Mouse (Mus musculus): Measurements from ENCODE around the gene Zeb2.
"Not testable (repeated sequence)": the region's sequence is repeated elsewhere in the genome, so short reads cannot be mapped to it uniquely, and the experiment has no call there.

Gene Zeb2

GRCm38 (mm10) chr2:45111571-45111970, 5.6 kb downstream of the Zeb2 start:
- not testable (repeated sequence) for DNase-seq

GRCm38 (mm10) chr2:45110757-45111411, 6.3 kb downstream of the Zeb2 start:
- DNase-seq, result peak; percentile 38

DNA sequence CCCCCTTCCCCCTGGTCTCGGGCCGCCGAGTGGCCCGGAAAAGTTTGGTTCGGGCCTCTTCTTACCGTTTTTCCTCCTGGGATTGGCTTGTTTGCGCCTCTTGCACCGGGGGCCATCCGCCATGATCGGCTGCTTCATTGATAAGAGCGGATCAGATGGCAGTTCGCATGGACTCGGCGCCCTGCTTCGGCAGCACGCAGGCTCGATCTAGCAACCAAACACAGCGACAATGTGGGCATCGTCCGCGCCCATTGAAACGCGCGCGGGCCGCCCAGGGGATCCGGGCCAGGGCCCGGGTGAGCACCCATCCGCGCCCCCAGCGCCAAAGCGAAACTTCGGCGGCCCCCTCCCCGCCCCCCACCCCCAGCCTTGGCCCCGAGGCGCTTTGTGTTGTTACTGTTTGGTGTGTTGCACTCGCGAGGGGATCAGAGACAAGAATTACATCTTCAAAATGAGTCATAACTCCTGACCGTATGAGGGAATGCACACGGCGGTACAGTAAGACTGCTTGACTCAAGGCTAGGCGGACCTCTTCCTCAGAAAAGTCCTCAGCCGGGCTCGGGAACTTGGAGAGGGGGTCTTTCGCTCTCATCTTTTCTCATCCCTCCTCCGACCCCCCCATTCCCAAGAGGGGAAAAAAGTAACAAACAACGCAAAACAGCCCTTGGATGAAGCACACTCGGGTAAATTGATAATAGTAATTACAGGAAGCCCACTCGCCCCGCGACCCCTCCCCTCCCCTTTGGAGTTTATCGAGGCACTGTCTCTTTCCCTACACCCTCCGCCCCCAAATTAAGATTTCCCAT, 7.0 kb downstream of the Zeb2 start:
- DNase-seq, result peak; percentile 58

GRCm38 (mm10) chr2:45109161-45109950, 7.8 kb downstream of the Zeb2 start:
- peak; percentile 21 for DNase-seq

- DNase-seq, result peak; percentile 32
Observed at GRCm38 (mm10) chr2:45108521-45109091, 8.6 kb downstream of the Zeb2 start.

- no peak for DNase-seq
Observed at GRCm38 (mm10) chr2:45107555-45107954, 9.6 kb downstream of the Zeb2 start.

GRCm38 (mm10) chr2:45105922-45106851, 11.0 kb downstream of the Zeb2 start:
- no peak for DNase-seq

GRCm38 (mm10) chr2:45105281-45105721, 11.9 kb downstream of the Zeb2 start:
- no peak for DNase-seq

DNA sequence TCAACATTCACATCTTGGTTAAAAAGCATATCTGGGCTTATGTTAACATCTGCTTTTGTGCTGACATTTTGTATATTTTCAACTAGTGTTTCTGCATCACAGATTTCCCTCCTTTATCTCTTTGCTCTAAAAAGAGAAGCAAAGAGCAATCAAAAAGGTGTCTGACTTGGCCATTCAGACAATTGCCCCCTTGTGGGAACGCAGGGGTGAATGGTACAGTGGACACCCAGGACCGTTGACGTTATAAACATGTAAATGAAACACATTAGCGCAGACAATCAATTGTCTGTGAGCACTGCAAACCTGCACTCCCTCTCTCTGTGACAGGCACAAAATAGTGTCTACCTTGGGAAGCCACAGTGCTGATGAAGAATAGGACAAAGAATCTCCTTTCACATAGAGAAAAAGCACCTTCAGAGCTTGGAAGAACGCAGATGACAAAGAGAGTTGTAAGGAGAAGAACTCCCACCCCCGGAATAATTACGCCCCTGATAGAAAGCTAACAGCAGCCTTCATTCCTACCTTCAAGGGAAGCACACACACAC, 12.6 kb downstream of the Zeb2 start:
- no peak for DNase-seq

DNA sequence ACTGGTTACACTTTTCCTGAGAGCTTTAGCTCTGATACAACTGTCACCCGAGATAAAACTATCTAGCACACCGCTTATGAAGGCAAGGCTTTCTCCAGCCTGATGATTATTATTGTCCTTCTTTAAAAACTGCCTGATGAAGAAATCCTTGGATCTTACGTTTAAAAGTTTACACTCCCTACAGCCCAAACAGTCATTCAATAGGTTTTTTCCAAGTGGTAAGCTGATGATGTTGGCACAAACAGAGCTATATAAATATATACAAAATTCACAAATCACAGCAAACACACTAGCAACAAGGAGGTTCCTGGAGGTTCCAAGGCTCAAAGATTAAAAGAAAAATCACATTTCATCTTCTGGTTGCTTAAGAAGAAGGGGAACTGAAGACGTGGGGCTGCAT, 13.1 kb downstream of the Zeb2 start:
- no peak for DNase-seq

DNA sequence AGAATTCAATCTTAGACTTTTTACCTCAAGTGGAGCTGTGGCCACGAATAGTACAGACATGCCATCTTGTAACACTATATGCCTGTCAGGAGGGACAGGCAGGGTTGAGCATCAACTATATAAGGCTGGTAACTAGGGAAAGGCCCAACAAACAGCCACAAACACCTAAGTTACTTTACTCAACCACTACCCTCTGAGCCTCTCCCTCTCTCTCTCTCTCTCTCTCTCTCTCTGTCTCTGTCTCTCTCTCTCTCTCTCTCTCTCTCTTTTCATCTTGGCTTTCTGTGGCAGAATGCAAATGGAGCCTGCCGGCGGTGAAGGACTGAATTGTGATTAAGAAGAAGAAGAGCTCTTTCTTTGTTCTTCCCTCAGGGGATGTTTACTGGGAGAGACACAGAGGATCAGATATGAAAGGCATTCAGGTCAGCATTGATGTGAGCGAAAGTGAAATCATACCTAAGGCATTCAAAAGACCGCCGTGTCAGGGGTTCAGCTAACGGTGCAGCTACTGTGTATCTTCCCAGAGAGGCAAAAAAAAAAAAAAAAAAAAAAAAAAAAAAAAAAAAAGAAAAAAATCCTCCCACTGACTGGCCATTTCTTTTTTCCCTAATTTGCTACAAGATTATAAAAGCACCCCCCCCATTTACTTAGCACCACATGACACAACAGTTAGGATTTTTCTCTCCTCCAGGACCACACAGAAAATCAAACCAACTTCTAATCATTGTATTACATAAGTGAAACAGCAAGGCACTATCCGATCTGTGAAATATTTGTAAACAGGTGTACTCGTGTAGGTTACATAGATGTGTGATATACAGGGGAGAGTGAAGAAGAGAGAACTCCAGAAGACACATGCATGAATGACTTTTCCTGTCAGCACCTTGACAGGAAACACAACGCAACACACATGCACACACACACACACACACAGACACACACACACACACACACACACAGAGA, 13.9 kb downstream of the Zeb2 start:
- DNase-seq, result no peak

DNA sequence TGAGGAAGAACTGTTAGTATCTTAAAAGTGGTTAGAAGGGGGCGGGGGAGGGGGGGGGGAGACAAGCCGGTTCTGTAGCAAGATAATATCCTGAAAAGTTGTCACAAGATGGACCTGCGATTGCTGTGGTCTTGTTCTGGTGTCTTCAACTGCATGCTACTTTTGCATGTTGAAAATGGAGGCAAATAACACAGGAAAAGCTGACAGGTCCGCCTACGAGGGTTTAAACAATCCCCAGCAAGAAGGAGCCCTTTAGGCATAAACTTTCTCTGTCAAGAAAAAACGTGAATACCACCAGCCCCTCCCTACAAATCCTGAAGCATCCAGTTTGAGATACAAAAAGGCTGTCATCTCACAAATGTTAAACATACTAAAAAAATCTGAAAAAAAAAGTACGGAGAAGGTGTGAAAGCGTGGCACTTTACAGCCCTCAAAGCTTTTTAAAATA, 15.0 kb downstream of the Zeb2 start:
- no peak for DNase-seq

GRCm38 (mm10) chr2:45101586-45101985, 15.6 kb downstream of the Zeb2 start:
- DNase-seq, result no peak

DNA sequence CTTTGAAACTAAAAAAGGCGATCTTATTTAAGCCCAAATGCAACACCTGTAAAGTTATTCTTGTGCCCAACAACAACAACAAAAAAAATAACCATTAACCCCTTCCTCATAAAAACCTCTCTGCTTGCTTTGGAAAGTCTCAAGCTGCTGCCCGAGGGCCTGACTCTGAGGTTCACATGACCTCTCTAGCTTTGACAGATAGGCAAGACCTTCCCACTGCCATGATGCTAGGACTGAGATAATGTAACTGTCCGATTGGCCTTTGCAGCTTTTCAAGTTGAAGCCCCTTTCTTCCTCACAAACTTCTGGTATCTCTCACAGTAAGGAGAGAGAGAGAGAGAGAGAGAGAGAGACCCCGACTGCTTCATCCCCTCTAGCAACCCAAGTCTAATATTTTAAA, 16.2 kb downstream of the Zeb2 start:
- DNase-seq, result no peak

DNA sequence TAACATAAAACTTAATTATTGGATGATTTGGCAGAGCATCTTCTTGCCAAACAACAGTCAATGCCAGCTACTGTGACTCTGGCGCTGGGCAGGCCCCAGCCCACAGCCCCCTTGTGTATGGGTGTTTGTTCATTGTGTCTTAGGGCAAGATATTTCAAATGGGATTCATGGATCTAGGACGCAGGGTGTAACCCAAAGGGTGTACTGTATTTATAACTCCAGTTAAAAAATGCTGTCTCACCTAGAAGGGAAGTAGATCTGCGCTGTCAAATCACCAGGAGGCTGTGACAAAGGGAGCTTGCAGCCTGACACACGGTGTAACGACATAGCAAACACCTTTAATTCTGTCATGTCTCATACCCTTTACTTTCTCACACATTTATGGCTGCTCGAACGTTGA, 16.6 kb downstream of the Zeb2 start:
- DNase-seq, result no peak

- no peak for DNase-seq
Observed at GRCm38 (mm10) chr2:45100017-45100416, 17.2 kb downstream of the Zeb2 start.

- DNase-seq, result no peak
Observed at GRCm38 (mm10) chr2:45099081-45099480, 18.1 kb downstream of the Zeb2 start.

GRCm38 (mm10) chr2:45097969-45098368, 19.2 kb downstream of the Zeb2 start:
- DNase-seq, result no peak

DNA sequence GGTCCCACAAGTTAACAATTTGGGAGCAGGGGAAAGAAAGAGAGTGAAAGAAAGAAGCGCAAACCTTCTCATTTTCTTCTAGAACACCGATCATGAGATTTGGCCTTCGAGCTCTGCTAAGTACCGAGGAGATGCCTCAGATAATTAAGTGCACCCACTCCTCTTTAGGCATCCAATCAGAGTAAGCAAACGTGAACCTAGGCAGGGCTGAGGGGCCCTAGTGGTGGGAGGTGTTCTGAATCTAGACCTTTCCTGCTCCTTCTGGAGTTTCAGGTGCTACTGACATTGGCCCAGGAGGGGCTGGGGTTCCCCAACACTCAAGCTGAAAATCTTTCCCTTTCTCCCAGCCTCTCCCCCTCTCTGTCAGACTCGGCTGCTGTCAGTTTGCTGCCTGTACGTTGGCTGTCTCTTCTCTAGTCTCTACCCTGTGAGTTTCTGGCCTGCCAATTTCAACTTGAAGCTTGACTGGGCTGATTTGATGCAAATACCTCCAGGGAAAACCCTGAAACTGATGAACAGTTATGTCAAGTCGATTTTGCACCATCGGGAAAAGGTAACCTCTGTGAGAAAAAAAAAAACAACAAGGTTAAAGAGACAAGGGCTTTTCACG, 20.5 kb downstream of the Zeb2 start:
- DNase-seq, result no peak

DNA sequence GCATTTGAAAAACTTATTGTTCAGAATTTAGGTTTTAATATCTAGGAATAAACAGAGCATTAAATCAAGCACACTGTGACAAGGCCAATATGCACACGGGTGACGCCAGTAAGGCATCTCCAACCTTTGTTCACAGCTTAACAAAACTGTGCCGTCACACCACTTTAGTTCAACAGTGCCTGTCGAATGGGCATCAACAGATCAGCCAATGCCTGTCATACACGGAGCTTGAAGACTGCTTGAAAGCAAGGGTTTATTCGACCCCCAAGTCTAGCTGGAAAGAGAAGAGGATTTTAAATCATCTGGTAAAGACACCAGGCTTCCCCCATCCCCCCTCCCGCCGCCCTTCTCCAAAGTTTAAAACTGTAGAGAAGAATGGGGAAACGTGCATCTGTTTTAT, 21.4 kb downstream of the Zeb2 start:
- no peak for DNase-seq
